Mouse (Mus musculus): ENCODE measurements around the gene Itih3. TPM values are rescaled to one million over a fixed set of nuclear protein-coding genes. Genes with fewer than 3 reads are reported as not detected.

The Itih3 gene
- polyA plus RNA-seq (2015; fragmentation: Nextera tagmentation; extraction: Ambion mirVana): 0.18 and 0.35 TPM in 2 replicates

DNA sequence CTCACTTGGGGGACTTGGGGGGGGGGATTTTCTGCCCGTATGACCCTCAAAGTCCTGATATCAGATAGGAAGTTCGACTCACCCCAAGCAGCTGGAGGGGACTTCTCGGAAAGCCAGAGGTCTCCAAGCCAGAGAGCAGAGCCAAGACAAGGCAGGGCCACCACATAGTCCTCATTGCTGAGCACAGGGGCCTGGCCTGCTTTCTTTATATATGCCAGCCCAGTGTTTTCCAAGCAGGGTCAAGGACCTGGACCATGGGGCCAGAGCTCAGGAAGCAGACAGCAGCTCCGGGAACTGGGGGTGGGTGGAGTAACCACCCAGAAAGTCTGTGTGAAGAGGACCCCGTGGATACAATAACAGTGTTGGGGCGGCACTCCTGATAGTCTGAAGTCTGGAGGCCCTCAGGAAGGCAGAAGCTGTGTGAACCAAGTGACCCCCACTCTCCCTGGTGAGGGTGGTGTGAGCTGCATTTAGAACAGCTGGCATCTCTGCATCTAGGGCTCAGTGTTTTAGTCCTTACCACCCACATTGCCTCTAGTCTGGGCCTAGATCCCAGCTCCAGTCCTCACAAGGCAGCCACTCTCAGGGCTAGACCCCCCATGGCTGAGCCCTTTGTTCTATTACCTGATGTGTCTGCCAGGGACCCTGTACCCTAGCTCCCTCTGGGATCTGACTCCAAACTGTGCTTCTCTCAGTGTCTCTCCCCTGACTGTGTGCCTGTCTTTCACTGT, at the start of gene Itih3:
Gene Itih3, minus strand, starts transcription at position 386 of the 731 bp plus-strand sequence.
- no peak for ATAC-seq
- 77% methylated on average over 6 of the region's 6 CpGs for WGBS
- H3K4me2 ChIP-seq: no peak within 1 kb of the TSS
- H3K4me3 ChIP-seq: no peak within 1 kb of the TSS
- no peaks in the 10 kb centered on the region for H3K4me1 ChIP-seq
- no peaks in the 10 kb centered on the region for H3K36me3 ChIP-seq (ENCODE audit: poor library complexity, severe bottlenecking)
- H3K9ac ChIP-seq: no peak within 1 kb of the TSS
- no peak within 1 kb of the TSS for H3K27ac ChIP-seq
- no peaks in the 10 kb centered on the region for H3K27me3 ChIP-seq
- H3K9me3 ChIP-seq (replicated peaks): no peaks in the 10 kb centered on the region

DNA sequence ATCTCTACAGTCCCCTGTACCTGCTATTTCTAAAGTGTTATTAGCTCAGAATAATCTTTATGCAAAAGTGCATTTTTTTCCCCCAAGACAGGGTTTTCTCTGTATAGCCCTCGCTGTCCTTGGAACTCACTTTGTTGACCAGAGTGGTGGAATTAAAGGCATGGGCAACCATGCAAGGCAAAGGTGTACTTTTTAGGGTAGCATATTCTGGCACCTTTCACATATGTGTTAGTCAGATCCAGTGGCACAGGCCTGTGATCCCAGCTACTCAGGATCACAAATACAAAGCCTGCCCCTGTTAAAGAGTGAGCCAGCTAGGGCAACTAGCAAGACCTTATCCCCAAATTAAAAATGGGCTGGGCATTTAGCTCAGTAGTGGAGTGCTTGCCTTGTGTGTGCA, 36.8 kb upstream of the Itih3 start:
- no peaks in the 10 kb centered on the region for H3K27me3 ChIP-seq
- ATAC-seq: no peak
- H3K27ac ChIP-seq: no peak overlapping the region
- H3K4me3 ChIP-seq: no peak overlapping the region
- no peak overlapping the region for H3K4me2 ChIP-seq
- H3K9me3 ChIP-seq (replicated peaks): no peaks in the 10 kb centered on the region
- no peak overlapping the region for H3K9ac ChIP-seq
- WGBS: 93% methylated on average over 1 of the region's 1 CpGs
- H3K36me3 ChIP-seq (ENCODE audit: poor library complexity, severe bottlenecking): peaks cover 32% of the 10 kb centered on the region
- no peaks in the 10 kb centered on the region for H3K4me1 ChIP-seq

DNA sequence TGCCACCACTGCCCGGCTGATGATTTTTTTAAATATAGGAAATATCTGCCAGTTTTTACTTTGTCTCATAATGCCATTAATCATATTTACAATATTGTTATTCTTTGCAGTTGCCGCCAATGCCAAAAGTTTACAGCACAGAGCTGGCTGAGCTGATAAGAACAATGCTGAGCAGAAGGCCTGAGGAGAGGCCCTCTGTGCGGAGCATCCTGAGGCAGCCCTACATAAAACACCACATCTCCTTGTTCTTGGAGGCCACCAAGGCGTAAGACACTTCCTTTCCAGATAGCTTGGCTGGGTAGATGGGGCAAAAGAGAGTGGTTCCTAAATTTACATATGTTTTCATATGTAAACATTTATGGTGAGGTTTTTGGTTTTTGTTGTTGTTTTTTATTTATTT, 35.5 kb upstream of the Itih3 start:
- H3K9ac ChIP-seq: no peak overlapping the region
- no peaks in the 10 kb centered on the region for H3K9me3 ChIP-seq (replicated peaks)
- no peak overlapping the region for H3K4me2 ChIP-seq
- H3K4me1 ChIP-seq: no peaks in the 10 kb centered on the region
- ATAC-seq: no peak
- 93% methylated on average over 4 of the region's 4 CpGs for WGBS
- H3K27ac ChIP-seq: no peak overlapping the region
- peaks cover 38% of the 10 kb centered on the region for H3K36me3 ChIP-seq (ENCODE audit: poor library complexity, severe bottlenecking)
- H3K4me3 ChIP-seq: no peak overlapping the region
- H3K27me3 ChIP-seq: no peaks in the 10 kb centered on the region

DNA sequence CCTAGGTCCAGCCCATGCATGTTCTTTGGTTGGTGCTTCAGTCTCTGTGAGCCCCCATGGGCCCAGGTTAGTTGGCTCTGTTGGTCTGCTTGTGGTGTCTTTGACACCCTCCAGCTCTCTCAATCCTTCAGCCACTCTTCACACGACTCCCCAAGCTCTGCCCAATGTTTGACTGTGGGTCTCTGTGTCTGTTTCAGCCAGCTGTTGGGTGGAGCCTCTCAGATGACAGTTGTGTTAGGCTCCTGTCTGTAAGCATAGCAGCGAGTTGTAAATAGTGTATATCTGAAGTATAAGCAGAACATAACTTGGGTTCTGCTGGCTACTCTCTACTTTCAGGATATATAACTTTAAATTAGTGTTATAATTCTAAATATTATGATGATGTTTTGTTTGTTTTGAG, 35.0 kb upstream of the Itih3 start:
- no peak for ATAC-seq
- H3K4me3 ChIP-seq: no peak overlapping the region
- no peaks in the 10 kb centered on the region for H3K27me3 ChIP-seq
- WGBS: 82% methylated on average over 2 of the region's 2 CpGs
- no peaks in the 10 kb centered on the region for H3K4me1 ChIP-seq
- no peak overlapping the region for H3K9ac ChIP-seq
- H3K4me2 ChIP-seq: no peak overlapping the region
- H3K27ac ChIP-seq: no peak overlapping the region
- no peaks in the 10 kb centered on the region for H3K9me3 ChIP-seq (replicated peaks)
- peaks cover 32% of the 10 kb centered on the region for H3K36me3 ChIP-seq (ENCODE audit: poor library complexity, severe bottlenecking)

DNA sequence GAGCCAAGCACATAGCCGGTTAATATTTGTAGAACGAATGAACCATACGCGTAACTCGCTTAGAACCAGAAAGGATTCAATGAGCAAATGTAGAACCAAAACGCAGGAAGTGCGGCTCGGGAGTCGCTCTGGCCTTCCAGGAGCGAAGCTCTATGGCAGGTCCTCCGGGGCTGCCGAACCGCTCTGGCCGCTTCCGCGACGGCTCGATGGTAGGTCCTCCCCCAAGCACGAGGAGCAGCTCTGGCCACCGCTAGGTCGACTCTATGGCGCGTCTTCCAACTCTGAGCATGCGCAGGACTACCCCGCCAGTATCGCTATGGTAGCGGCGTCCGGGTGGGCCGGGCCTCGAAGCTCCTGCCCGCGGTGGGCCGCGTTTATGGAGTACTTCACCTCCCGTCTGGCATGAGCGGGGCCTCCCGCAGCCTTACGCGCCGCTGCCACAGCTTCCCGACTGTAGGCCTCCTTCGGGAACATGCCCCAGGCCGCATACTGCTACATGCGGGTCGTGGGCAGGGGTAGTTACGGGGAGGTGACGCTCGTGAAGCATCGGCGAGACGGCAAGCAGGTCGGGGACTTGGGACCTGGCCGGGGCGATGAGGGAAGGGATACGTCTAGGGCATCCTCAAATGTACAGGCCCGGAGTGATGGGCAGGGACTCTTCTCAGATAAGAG, 27.7 kb upstream of the Itih3 start, which contains the start of gene Nek4:
Gene Nek4, plus strand, starts transcription at position 224 of the 672 bp plus-strand sequence.
- Histone ChIP-seq H3K4me3 (peak within 1 kb of the TSS; percentile 81), H3K4me2 (peak within 1 kb of the TSS; percentile 78), H3K27me3 (no peaks in the 10 kb centered on the region), H3K27ac (peak within 1 kb of the TSS; percentile 57; the same call in 1 of the 2 replicates), H3K9ac (peak within 1 kb of the TSS; percentile 80), H3K9me3 (replicated peaks) (no peaks in the 10 kb centered on the region), H3K36me3 (ENCODE audit: poor library complexity, severe bottlenecking) (peaks cover 5% of the 10 kb centered on the region), H3K4me1 (peaks cover 9% of the 10 kb centered on the region)
- ATAC-seq: peak; percentile 100
- WGBS: under 1% methylated on average over 57 of the region's 57 CpGs

DNA sequence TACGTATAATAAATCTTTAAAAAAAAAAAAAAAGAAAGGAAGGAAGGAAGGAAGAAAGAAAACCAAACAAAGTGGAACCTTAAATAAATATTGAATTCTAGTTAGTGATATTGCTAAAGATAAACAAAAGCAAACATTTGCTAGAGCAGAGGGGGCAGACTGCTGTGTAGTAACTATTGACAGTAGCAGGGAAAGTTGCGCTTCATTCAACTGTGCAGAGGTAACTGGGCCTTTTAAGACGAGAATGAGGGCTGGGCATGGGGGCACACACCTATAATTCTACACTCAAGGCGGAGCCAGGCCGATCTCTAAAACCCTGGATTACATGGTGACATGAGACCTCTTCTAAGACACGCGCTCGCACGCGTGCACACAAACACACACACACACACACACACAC, 26.4 kb upstream of the Itih3 start:
- no peak for ATAC-seq
- no peak overlapping the region for H3K9ac ChIP-seq
- H3K4me2 ChIP-seq: no peak overlapping the region
- no peaks in the 10 kb centered on the region for H3K9me3 ChIP-seq (replicated peaks)
- no peak overlapping the region for H3K27ac ChIP-seq
- H3K4me3 ChIP-seq: no peak overlapping the region
- WGBS: 97% methylated on average over 10 of the region's 10 CpGs
- peaks cover 9% of the 10 kb centered on the region for H3K4me1 ChIP-seq
- H3K27me3 ChIP-seq: no peaks in the 10 kb centered on the region; the same call in 1 of the 2 replicates
- H3K36me3 ChIP-seq (ENCODE audit: poor library complexity, severe bottlenecking): peaks cover 5% of the 10 kb centered on the region

DNA sequence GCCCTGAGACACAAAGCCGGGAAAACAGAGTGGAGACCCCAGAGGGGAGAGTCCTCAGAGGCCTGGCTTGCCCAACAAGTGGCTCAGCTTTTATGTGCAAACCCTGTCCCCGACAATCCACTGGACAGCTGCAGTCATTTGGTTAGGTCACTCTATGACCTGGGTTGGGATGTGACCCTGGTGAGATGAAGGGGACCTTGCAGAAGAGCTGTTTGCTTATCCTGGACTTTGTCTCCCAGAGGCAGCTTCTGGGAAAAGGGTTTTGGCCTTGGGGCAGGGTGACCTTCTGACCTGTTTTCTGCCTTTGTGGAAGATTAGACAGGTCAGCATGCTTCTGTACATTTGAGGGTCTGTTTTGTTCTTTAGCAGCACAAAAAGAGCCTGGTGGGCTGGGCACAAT, 21.2 kb upstream of the Itih3 start:
- no peaks in the 10 kb centered on the region; the same call in 1 of the 2 replicates for H3K27me3 ChIP-seq
- no peak overlapping the region for H3K4me2 ChIP-seq
- 72% methylated on average over 2 of the region's 2 CpGs for WGBS
- H3K9me3 ChIP-seq (replicated peaks): no peaks in the 10 kb centered on the region
- H3K4me1 ChIP-seq: no peaks in the 10 kb centered on the region
- H3K4me3 ChIP-seq: no peak overlapping the region
- H3K27ac ChIP-seq: no peak overlapping the region
- no peak for ATAC-seq
- no peak overlapping the region for H3K9ac ChIP-seq
- H3K36me3 ChIP-seq (ENCODE audit: poor library complexity, severe bottlenecking): no peaks in the 10 kb centered on the region

DNA sequence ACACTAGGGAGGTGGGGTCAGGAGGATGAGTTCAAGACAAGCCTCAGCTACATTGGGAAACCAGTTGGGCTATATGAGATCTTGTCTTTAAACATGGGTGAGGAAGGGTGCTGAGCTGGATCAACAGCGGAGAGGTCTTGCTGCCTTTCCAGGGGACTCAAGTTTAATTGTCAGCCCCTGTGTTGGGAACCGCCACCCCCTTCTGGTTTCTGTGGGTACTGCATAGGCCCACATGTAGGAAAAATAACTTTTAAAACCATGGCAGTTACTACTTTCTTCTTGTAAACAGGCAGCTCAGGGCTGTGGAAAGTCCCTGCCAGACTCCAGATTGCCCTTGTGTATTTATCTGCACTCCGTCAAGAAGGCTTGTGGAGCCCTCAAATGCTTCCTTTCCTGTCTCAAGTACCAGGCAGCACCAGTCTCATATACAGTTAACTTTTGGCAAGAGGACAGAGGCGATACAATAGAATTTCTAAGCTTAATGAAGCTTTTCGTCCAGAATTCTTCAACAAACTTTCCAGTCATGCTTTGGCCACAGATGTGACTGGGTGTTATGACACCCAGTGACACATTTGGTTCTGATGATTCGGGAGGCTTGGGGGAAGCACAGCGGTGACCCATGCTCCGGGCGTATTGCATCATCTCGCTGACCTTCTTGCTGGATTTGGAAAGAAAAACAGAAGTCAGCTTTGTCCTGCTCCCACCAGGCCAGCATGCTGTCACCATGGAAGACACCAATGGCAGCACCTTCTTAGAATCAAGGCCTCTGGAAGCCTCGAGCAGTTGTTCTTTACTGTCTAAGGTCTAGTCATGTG, 20.5 kb upstream of the Itih3 start:
- no peak for ATAC-seq

DNA sequence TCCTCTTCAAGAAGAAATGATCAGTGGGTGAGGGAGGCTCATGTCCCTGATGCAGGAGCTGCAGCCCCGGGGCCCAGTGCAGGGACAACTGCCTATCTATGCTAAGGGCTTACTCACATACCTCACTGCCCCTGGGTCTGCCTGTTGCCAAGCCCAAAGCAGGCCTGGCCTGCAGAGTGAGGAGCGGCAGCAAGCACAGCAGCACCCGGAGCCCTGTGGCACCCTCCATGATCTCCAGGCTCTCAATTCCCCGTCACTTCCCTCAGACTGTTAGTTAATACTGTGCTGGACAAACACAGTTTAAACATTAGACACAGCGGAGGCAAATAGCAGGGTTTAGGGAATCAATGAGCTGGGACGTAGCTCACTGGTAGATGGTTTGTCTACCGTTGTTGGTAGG, 19.5 kb upstream of the Itih3 start, which contains the start of gene Itih1:
Gene Itih1, minus strand, starts transcription at position 252 of the 400 bp plus-strand sequence.
- WGBS: 93% methylated on average over 7 of the region's 7 CpGs
- H3K36me3 ChIP-seq (ENCODE audit: poor library complexity, severe bottlenecking): no peaks in the 10 kb centered on the region
- H3K9ac ChIP-seq: no peak within 1 kb of the TSS
- ATAC-seq: no peak
- H3K27ac ChIP-seq: no peak within 1 kb of the TSS
- no peak within 1 kb of the TSS for H3K4me3 ChIP-seq
- H3K4me2 ChIP-seq: no peak within 1 kb of the TSS
- H3K27me3 ChIP-seq: no peaks in the 10 kb centered on the region; the same call in 1 of the 2 replicates
- no peaks in the 10 kb centered on the region for H3K9me3 ChIP-seq (replicated peaks)
- no peaks in the 10 kb centered on the region for H3K4me1 ChIP-seq

More for the DNA sequence above, 20.5 kb upstream of the Itih3 start:
- Histone ChIP-seq H3K27ac (no peak overlapping the region), H3K4me3 (no peak overlapping the region), H3K36me3 (ENCODE audit: poor library complexity, severe bottlenecking) (no peaks in the 10 kb centered on the region), H3K27me3 (no peaks in the 10 kb centered on the region; the same call in 1 of the 2 replicates), H3K9ac (no peak overlapping the region), H3K4me2 (no peak overlapping the region), H3K9me3 (replicated peaks) (no peaks in the 10 kb centered on the region), H3K4me1 (no peaks in the 10 kb centered on the region)
- WGBS: 71% methylated on average over 11 of the region's 11 CpGs

DNA sequence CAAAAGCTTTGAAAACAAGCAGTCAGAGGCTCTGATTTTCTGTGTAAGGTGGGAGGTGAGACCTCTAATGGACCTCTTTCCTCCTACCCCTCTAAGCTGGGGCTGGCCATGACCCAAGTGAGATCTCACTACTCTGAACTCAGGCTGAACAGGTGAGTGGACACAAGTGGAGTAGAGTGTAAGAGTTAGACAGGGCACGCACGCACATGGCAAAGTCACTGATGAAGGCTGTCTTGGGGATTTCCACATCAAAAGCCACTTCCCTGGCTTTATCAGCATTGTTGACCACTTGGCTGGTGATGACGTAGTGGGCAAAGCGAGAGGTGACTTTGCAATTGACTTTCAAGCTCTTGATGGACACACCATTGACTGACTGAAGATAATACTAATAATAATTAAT, 18.7 kb upstream of the Itih3 start:
- H3K27me3 ChIP-seq: no peaks in the 10 kb centered on the region; the same call in 1 of the 2 replicates

DNA sequence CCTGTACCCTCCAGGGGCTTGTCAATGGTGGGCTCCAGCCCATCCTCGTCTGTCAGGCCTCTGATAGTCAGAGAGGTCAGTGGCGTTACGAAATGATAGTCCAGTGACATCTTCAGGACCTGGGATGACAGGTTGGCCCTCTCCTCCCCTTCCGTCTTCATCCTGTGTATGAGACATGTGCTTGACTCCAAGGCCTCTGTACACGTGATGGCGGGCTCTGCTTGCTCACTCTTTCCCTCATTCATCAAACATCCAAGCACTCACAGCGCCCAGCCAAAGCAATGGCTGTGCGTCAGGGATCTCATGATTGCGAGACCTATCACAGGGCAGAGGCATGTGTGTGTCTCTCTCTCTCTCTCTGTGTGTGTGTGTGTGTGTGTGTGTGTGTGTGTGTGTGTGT, 9.8 kb upstream of the Itih3 start:
- Histone ChIP-seq H3K9me3 (replicated peaks) (no peaks in the 10 kb centered on the region), H3K27me3 (no peaks in the 10 kb centered on the region), H3K27ac (no peak overlapping the region), H3K36me3 (ENCODE audit: poor library complexity, severe bottlenecking) (no peaks in the 10 kb centered on the region), H3K4me3 (no peak overlapping the region), H3K9ac (no peak overlapping the region), H3K4me1 (no peaks in the 10 kb centered on the region), H3K4me2 (no peak overlapping the region)
- ATAC-seq: no peak
- WGBS: 91% methylated on average over 9 of the region's 9 CpGs

More for the DNA sequence above, 18.7 kb upstream of the Itih3 start:
- no peak overlapping the region for H3K9ac ChIP-seq
- no peak overlapping the region for H3K4me2 ChIP-seq
- no peaks in the 10 kb centered on the region for H3K36me3 ChIP-seq (ENCODE audit: poor library complexity, severe bottlenecking)
- no peak overlapping the region for H3K27ac ChIP-seq
- no peak for ATAC-seq
- no peaks in the 10 kb centered on the region for H3K9me3 ChIP-seq (replicated peaks)
- no peak overlapping the region for H3K4me3 ChIP-seq
- no peaks in the 10 kb centered on the region for H3K4me1 ChIP-seq
- WGBS: 93% methylated on average over 4 of the region's 4 CpGs

DNA sequence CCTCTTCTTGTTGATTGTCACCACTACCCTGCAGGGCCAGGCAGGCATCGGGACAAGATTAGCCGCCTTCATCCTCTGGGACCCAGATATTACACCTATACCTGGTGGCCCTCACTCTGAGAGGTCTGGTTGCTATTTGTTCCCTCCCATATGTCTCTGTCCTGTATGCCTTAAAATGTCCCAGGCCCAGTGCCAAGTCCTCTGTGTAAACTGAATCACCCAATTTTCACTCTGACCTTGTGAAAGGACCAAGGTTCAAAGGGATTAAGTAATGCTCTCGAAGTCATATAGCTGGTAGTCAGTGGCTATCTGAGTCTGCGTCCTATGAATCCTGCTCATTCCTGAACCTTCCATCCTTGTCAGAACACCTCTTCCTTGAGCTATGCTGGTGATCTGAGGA, 6.8 kb upstream of the Itih3 start:
- H3K27me3 ChIP-seq: no peaks in the 10 kb centered on the region
- 94% methylated on average over 4 of the region's 4 CpGs for WGBS
- H3K9ac ChIP-seq: no peak overlapping the region
- no peaks in the 10 kb centered on the region for H3K4me1 ChIP-seq
- H3K9me3 ChIP-seq (replicated peaks): no peaks in the 10 kb centered on the region
- no peak overlapping the region for H3K4me3 ChIP-seq
- H3K36me3 ChIP-seq (ENCODE audit: poor library complexity, severe bottlenecking): no peaks in the 10 kb centered on the region
- no peak for ATAC-seq
- H3K4me2 ChIP-seq: no peak overlapping the region
- no peak overlapping the region for H3K27ac ChIP-seq
